Mouse (Mus musculus) v-Abl transformed pro-B cells (cell line): ENCODE data around the gene Acbd4.

Source experiments
- in situ Hi-C, 2 experiments: fragments of 400-800 bp; cut with MboI; formaldehyde crosslinking; loops; one replicate each; pipeline ENCODE4 v1.15.1; 2025; ENCODE audit not compliant: unreplicated experiment in 2 of 2

Gene Acbd4

GRCm38 (mm10) chr11:103078131-103078530, 23.4 kb upstream of the Acbd4 start:
- in situ Hi-C loops = no loop called here

DNA sequence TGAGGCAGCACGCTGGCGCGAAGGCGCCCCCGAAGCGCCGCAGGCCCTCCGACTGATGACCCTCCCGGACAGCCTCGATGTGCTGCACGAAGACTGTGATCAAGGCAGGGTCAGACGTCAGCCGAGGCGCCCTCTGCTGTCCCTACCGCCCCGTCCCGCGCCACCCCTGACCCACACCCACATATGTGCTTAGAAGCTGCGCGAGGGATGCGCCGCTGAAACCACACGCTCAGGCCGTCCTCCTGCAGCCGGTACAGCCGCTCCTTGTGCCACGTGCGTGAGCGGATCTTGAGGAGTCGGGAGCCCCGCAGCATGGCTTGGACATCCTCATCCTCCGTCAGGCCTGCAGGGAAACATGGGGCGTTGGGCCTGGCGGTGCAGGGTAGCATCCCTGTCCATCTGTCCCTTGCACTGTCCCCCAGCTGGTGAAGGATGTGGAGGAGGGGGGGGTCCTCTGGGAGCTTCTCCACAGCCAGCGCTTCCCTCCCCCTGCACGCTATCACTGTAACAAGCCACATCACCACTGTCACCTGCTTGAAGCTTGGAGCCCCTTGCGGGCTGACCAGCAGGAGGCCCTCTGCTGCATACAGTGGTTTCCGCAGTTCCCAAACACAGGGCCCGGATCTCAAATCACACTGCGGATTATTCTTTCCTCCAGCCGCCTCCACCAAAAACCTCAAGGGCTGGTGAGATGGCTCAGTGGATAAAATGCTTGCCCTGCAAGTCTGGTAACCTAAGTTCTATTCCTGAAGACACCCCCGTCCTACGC, 21.0 kb upstream of the Acbd4 start:
- in situ Hi-C loops = no loop called here

- in situ Hi-C loops = no loop called here
Observed at GRCm38 (mm10) chr11:103081631-103082030, 19.9 kb upstream of the Acbd4 start.

DNA sequence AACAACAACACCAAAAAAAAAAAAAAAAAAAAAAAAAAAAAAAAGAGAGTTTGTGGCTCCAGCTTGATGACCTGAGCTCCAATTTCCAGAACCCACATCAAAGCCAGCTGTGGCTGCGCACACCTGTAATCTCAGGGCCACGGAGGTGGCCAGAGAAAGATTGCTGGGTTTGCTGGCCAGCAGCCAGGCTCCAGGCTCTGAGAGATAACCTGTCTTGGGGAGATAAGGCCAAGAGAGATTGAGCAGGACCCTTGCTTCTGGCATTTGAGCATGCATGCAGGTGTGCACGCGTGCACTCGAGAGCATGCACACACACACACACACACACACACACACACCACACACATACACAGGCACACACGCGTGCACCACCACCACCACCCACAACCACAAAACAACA, 8.2 kb upstream of the Acbd4 start:
- in situ Hi-C loops = no loop called here

GRCm38 (mm10) chr11:103093862-103094833, 7.3 kb upstream of the Acbd4 start:
- in situ Hi-C loops = no loop called here

DNA sequence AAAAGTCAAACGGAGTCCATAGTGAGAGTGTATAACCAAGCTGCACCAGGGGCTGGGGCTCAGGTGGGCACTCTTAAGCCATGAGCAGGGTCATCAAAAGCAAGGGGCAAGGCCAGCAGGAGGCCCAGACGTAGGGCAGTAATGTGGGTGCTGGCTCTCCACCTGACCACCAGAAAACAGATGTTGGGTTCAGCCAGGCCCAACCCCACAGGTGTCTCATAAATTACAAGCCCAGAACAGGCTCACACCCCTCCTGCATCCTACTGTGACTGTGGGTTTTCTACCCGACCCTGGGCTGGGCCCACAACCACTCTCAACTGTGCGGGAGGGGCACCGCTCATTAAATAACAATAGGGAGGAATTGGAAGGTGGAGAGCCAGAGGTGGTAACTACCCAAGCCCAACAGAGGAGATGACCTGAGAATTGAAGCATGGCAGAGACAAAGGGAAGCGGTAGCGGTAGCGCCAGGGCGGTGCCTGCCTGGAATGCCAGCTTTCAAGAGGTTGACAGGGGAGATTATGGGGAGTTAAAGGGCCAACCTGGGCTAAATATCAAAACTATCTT, 6.3 kb upstream of the Acbd4 start:
- in situ Hi-C loops = no loop called here

- in situ Hi-C loops = no loop called here
Observed at GRCm38 (mm10) chr11:103095801-103096200, 5.7 kb upstream of the Acbd4 start.

DNA sequence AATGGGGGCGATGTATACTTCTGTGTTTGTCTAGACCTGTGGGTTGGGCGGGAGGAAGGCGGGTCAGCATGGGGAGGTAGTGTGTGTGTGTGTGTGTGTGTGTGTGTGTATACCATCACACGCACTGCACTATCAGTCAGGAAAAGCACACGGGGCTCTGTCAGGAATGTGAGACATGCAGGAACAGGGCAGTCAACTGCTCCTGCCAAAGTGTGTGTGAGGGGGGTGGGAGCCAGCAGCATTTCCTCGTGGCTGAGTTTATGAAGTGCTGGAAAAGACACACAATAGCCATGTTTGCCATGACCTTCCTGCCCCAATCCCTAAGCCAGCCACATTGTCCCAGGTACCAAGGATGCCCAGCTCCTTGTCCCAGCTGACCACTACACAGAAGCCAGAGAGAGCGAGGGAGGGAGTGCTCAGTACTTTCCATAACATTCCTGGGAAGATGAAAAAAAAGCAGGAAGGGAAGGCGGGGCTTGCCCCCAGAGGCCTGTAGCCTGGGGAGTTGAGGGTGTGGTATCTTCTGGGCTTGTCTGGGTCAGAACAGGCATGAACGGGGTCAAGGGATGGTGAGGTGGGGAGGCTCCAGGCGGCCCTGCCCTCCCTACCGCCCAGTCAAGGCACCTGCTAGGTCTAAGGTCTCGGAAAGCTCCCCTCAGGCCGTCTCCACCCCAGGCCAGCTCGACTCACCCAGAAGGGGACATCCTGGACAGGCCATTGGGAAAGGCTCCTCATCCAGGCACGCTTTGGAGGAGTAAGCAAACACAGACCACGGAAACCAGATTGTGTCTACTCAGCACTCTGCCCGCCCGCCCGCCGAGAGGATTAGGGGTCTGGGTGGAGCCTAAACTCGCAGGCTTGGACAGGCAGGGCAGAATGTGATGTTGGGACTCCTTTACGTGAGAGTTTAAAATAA, 4.2 kb upstream of the Acbd4 start:
- in situ Hi-C loops = no loop called here

DNA sequence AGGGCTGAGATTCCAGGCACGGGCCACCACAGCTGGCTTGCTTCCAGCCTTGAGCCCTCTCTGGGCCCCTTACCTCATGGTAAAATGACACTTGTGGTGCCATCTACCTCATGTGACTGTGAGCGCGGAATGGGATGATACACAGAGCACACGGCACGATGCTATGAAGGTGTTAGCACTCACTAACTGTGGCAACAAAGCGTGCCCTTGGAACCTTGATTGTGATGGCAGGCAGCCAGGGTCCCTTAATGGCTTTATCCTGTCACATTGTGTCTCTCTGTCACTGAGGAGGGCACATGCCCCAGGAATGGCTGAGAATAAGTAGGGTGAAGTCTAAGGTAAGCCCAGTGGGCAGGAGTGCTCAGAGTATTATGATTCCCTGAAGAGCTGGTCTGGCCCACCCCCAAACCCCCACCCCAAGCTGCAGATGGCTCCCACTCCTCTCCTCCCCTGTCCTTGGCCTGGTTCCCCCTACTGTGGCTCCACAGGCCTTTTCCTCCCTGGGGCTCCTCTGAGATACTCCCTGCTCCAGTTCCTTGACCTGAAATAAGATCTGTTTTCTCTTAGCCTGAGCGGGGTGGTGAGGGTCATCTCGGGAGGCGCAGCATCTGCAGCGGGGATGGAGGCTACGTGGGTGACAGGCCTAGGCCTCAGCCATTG, 2.8 kb upstream of the Acbd4 start:
- in situ Hi-C loops = no loop called here

DNA sequence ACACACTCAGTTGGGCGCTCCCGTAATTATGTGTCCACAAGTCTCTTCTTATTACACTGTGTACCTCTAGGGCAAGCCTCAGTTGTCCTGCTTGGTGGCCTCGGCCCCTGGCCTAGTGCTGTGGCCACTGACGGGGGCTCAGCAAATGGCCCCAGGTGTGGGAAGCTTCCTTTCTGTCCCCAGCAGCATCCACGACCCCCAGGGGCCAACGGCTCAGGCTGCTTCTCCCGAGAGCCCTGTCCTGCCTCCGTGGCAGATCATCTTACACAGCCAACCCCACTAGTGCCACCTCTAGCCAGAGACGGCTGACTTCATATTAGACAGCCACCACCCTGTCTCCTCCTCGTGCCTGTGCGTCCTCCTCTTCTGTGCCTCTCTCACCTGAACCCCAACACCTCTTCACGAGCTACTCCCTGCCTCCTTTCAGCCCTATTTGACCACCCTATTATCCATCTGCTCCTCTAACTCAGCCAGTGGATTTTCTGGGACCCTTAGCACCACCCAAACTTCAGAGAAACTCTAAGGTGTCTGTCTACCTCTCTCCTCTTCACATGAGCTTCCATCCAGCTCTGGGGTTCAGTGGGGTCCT, 2.0 kb upstream of the Acbd4 start:
- in situ Hi-C loops = no loop called here

DNA sequence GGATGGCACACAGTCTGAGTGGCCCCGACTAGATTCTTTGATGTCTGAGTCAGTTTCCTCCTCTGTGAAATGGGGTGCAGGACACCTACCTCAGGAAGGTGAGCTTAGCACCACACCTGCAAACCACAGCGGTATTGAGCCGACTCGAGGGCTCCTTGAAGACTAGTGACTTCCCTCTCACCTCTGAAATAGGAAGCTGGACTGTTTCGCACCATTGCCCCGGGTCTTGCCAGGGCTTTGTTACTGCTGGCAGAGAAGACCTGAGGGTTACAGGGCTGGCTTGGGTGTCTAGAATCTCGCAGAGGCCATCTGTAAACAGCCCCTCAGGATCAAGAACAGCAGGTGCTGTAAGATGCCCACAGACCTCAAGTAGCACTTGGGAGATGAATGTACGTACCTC, 1.1 kb upstream of the Acbd4 start:
- in situ Hi-C loops = loop anchor here (5.0 to 25.0 kb wide), 6 partner anchors 57 to 587 kb away; partner anchors contain the start of gene Gosr2 (in 1 of the 2)

DNA sequence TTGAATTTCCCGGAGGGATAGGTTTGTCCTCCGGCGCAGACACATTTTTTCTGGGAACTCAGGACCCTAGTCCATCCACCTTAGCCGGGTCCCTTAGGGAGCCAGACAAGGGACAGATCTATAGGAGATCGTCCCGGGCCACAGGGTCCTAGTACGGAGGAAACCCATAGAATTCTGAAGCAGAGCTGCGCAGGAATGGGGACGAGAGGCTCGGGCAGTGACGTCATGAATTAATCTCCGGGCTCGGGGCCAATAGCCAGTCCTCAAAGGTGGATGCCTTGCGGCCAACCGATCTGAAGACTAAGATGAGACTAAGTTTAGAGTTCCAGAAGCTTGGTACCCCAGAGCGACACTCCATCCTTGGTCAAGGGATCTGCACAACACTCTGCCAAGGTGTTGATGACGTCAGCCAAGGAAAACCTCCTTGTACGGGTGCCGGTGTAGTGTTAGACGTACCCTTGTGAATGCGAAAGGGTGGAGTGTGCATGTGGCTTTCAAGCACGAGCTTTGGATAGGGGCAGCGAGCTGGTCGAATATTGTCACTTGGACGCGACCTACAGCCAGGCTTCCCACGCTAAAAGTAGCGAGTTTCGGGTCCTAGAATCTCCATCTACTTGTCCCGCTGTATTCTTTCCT, 502 bp downstream of the Acbd4 start:
- in situ Hi-C loops = loop anchor here (5.0 to 25.0 kb wide), 6 partner anchors 55 to 585 kb away; partner anchors contain the start of gene Gosr2 (in 1 of the 2)

GRCm38 (mm10) chr11:103102725-103103349, 1.4 kb downstream of the Acbd4 start:
- in situ Hi-C loops = loop anchor here (5.0 to 25.0 kb wide), 6 partner anchors 54 to 584 kb away; partner anchors contain the start of gene Gosr2 (in 1 of the 2)

DNA sequence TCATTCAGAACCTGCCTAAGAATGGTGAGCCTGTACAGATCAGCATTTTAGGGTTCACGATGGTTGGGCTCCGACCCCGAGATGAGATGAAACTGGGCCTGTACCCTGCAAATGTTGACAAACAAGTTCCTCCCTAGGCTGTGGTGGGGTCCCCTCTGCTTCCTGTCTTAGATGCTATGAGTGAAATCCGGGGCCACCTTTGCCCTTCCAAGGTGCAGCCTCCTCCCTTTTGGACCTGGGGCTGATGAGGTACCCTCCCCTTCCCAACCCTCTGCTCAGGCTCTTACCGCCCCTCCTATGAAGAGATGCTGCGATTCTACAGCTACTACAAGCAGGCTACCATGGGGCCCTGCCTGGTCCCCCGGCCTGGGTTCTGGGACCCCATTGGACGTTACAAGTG, 2.1 kb downstream of the Acbd4 start:
- in situ Hi-C loops = loop anchor here (5.0 to 25.0 kb wide), 6 partner anchors 54 to 584 kb away; partner anchors contain the start of gene Gosr2 (in 1 of the 2)

DNA sequence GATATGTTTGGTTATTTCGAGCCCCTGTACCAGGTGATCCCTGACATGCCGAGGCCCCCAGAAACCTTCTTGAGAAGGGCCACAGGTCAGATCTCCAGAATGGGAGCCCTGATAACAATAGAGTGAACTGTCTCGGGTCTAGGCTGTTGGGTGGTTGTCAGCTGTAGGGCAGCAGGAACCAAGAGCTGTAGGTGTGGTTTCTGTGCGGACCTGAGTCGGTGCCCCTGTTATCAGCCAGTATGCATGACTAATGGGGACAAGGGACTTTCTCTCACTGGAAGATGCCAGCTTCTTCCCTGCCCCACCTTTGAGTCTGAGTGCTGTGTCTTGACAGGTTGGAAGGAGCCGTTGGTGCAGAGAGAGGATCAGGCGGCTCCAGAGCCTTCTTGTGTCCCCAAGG, 3.0 kb downstream of the Acbd4 start:
- in situ Hi-C loops = loop anchor here (5.0 to 25.0 kb wide), 6 partner anchors 53 to 583 kb away; partner anchors contain the start of gene Gosr2 (in 1 of the 2)

GRCm38 (mm10) chr11:103105180-103105725, 3.8 kb downstream of the Acbd4 start:
- in situ Hi-C loops = loop anchor here in 1 of 2 experiments (10.0 to 25.0 kb wide), 2 partner anchors 360 to 582 kb away; partner anchors contain the start of gene Gosr2

GRCm38 (mm10) chr11:103105810-103106209, 4.3 kb downstream of the Acbd4 start:
- in situ Hi-C loops = loop anchor here in 1 of 2 experiments (10.0 to 25.0 kb wide), 2 partner anchors 359 to 581 kb away; partner anchors contain the start of gene Gosr2
